Mouse (Mus musculus) heart, adult 8-10 months (tissue): ENCODE data around the gene Ube2m. TPM values are rescaled to one million over a fixed set of nuclear protein-coding genes. Genes with fewer than 3 reads are reported as not detected.

Experiments
- DNase-seq: peaks from one replicate; pipeline ENCODE4 v3.0.0; 2022; ENCODE audit warnings: low spot score
- total RNA-seq, 4 experiments: library from RNA; stranded (reverse); gene quantifications; 2 replicates each; pipeline ENCODE4 v1.2.4; 2022

Ube2m gene
- total RNA-seq, 4 experiments from 2014 or later: 204 to 216 (median 210) TPM

- peak; percentile 98 for DNase-seq
These were observed 3.7 kb downstream of the Ube2m start, which contains the start of gene Chmp2a for GRCm38 (mm10) chr7:13034148-13034977. Chmp2a (minus strand) TSS chr7:13034807.

GRCm38 (mm10) chr7:13033451-13034147 is 4.5 kb downstream of the Ube2m start:
- DNase-seq: no peak

- no peak for DNase-seq
These were observed 5.5 kb downstream of the Ube2m start for GRCm38 (mm10) chr7:13032541-13032940.

GRCm38 (mm10) chr7:13031983-13032382 is 6.1 kb downstream of the Ube2m start:
- DNase-seq: no peak

- DNase-seq: no peak
These were observed 7.0 kb downstream of the Ube2m start for GRCm38 (mm10) chr7:13031069-13031468.

- DNase-seq: no peak
These were observed 9.1 kb downstream of the Ube2m start for GRCm38 (mm10) chr7:13028986-13029385.

GRCm38 (mm10) chr7:13025511-13026112 is 12.5 kb downstream of the Ube2m start:
- no peak for DNase-seq

GRCm38 (mm10) chr7:13024805-13025204 is 13.3 kb downstream of the Ube2m start:
- DNase-seq: no peak

- peak; percentile 91 for DNase-seq
These were observed 13.9 kb downstream of the Ube2m start for GRCm38 (mm10) chr7:13023928-13024731.

GRCm38 (mm10) chr7:13022773-13023535 is 15.1 kb downstream of the Ube2m start:
- DNase-seq: peak; percentile 57

GRCm38 (mm10) chr7:13015217-13015616 is 22.9 kb downstream of the Ube2m start:
- no peak for DNase-seq

GRCm38 (mm10) chr7:13014275-13014839 is 23.7 kb downstream of the Ube2m start:
- no peak for DNase-seq

GRCm38 (mm10) chr7:13013671-13014070 is 24.4 kb downstream of the Ube2m start:
- DNase-seq: no peak

GRCm38 (mm10) chr7:13010005-13010908 is 27.8 kb downstream of the Ube2m start, which contains the start of gene Zbtb45:
Zbtb45 (minus strand) TSS chr7:13010034.
- no peak for DNase-seq

- peak; percentile 94 for DNase-seq
These were observed 28.7 kb downstream of the Ube2m start for GRCm38 (mm10) chr7:13009143-13010004.

- no peak for DNase-seq
These were observed 30.6 kb downstream of the Ube2m start for GRCm38 (mm10) chr7:13007341-13008092.

- DNase-seq: peak; percentile 24
These were observed 31.5 kb downstream of the Ube2m start for GRCm38 (mm10) chr7:13006531-13006930.

GRCm38 (mm10) chr7:13006011-13006410 is 32.1 kb downstream of the Ube2m start:
- DNase-seq: no peak
